Mouse (Mus musculus) hindbrain, embryonic 16.5 days (tissue): ENCODE measurements around the gene Vapa. TPM values are rescaled to one million over a fixed set of nuclear protein-coding genes. Genes with fewer than 3 reads are reported as not detected.
A peak's percentile ranks its signal among the peaks of the same experiment; 100 is the strongest.

Experiments used
- ATAC-seq: fragments of 200-750 bp; cut with Nextera tagmentation; 2 replicates; pipeline ENCODE4 v1.8.0; 2017; ENCODE audit warnings: moderate TSS enrichment, moderate library complexity
- H3K27ac ChIP-seq: fragments of 300-500 bp; sonication (generic); 2 replicates; pipeline ENCODE4 v1.5.1; 2014; ENCODE audit warnings: low read depth, mild to moderate bottlenecking, control low read depth, low read length, moderate library complexity
- H3K27me3 ChIP-seq: fragments of 300-500 bp; sonication (generic); replicated peaks from 2 replicates; pipeline ENCODE4 v1.6.1; 2014; ENCODE audit warnings: low read length; ENCODE audit not compliant: control insufficient read depth, insufficient read depth
- H3K36me3 ChIP-seq: fragments of 300-500 bp; sonication (generic); 2 replicates; pipeline ENCODE4 v1.6.1; 2014; ENCODE audit warnings: mild to moderate bottlenecking, low read length, moderate library complexity, mixed read lengths; ENCODE audit not compliant: control insufficient read depth, insufficient read depth
- H3K4me1 ChIP-seq: fragments of 300-500 bp; sonication (generic); 2 replicates; pipeline ENCODE4 v1.6.1; 2014; ENCODE audit warnings: low read depth, low read length; ENCODE audit not compliant: control insufficient read depth, insufficient read depth
- H3K4me2 ChIP-seq: fragments of 300-500 bp; sonication (generic); 2 replicates; pipeline ENCODE4 v1.6.1; 2014; ENCODE audit warnings: mild to moderate bottlenecking, low read length, control low read depth, moderate library complexity
- H3K4me3 ChIP-seq: fragments of 300-500 bp; sonication (generic); 2 replicates; pipeline ENCODE4 v1.5.1; 2014; ENCODE audit warnings: mild to moderate bottlenecking, low read length, control low read depth, moderate library complexity
- H3K9ac ChIP-seq: fragments of 300-500 bp; sonication (generic); 2 replicates; pipeline ENCODE4 v1.6.1; 2014; ENCODE audit warnings: low read depth, mild to moderate bottlenecking, control low read depth, low read length, moderate library complexity
- H3K9me3 ChIP-seq: fragments of 300-500 bp; sonication (generic); 2 replicates; pipeline ENCODE4 v1.6.1; 2014; ENCODE audit warnings: mild to moderate bottlenecking, low read length, moderate library complexity; ENCODE audit not compliant: control insufficient read depth
- WGBS: fragments of 180-500 bp; shearing (Covaris S2); extraction: QIAGEN DNeasy Blood & Tissue Kit; methylation state at CpG from one replicate; pipeline ENCODE4 v1.1.7; 2014; 5-methylcytosine and 5-hydroxymethylcytosine counted together
- polyA plus RNA-seq: library from polyadenylated mRNA; unstranded; fragments of >200 nt; fragmentation: Nextera tagmentation; extraction: Ambion mirVana; gene quantifications from 2 replicates; pipeline ENCODE4 v1.2.1, GENCODE M21; 2015

Gene Vapa
- polyA plus RNA-seq, 1 experiment from 2014 or later = 257 TPM

- Histone ChIP-seq H3K27me3 (no peaks in the 10 kb centered on the region), H3K4me2 (no peak overlapping the region), H3K4me1 (peaks cover under 1% of the 10 kb centered on the region), H3K36me3 (peaks cover 3% of the 10 kb centered on the region; the same call in 1 of the 2 replicates), H3K9ac (no peak overlapping the region), H3K9me3 (no peaks in the 10 kb centered on the region), H3K4me3 (no peak overlapping the region), H3K27ac (no peak overlapping the region)
- 80% methylated on average over 9 of the region's 9 CpGs for WGBS
- ATAC-seq = peak; percentile 46; the same call in 1 of the 2 replicates
These were observed 35.2 kb upstream of the Vapa start for GRCm38 (mm10) chr17:65648371-65649174.

- Histone ChIP-seq H3K4me1 (peaks cover 7% of the 10 kb centered on the region), H3K27me3 (no peaks in the 10 kb centered on the region), H3K9me3 (no peaks in the 10 kb centered on the region), H3K9ac (no peak overlapping the region), H3K36me3 (peaks cover 3% of the 10 kb centered on the region; the same call in 1 of the 2 replicates), H3K4me3 (no peak overlapping the region), H3K27ac (no peak overlapping the region), H3K4me2 (no peak overlapping the region)
- WGBS = 51% methylated on average over 5 of the region's 5 CpGs
- no peak for ATAC-seq
These were observed 34.6 kb upstream of the Vapa start for GRCm38 (mm10) chr17:65647961-65648360.

GRCm38 (mm10) chr17:65647226-65647625 lies 33.9 kb upstream of the Vapa start:
- H3K9ac ChIP-seq = no peak overlapping the region
- peaks cover 3% of the 10 kb centered on the region; the same call in 1 of the 2 replicates for H3K36me3 ChIP-seq
- ATAC-seq = no peak
- 78% methylated on average over 6 of the region's 6 CpGs for WGBS
- H3K27ac ChIP-seq = no peak overlapping the region
- no peaks in the 10 kb centered on the region for H3K9me3 ChIP-seq
- no peak overlapping the region for H3K4me2 ChIP-seq
- no peaks in the 10 kb centered on the region for H3K27me3 ChIP-seq
- H3K4me3 ChIP-seq = no peak overlapping the region
- peaks cover 13% of the 10 kb centered on the region for H3K4me1 ChIP-seq

GRCm38 (mm10) chr17:65643579-65643978 lies 30.2 kb upstream of the Vapa start:
- H3K9ac ChIP-seq = no peak overlapping the region
- H3K4me3 ChIP-seq = no peak overlapping the region
- 83% methylated on average over 5 of the region's 5 CpGs for WGBS
- peaks cover 13% of the 10 kb centered on the region for H3K4me1 ChIP-seq
- no peak overlapping the region for H3K4me2 ChIP-seq
- no peaks in the 10 kb centered on the region for H3K36me3 ChIP-seq
- no peaks in the 10 kb centered on the region for H3K27me3 ChIP-seq
- H3K9me3 ChIP-seq = no peaks in the 10 kb centered on the region
- H3K27ac ChIP-seq = peak overlapping the region; percentile 36; the same call in 1 of the 2 replicates
- ATAC-seq = no peak

- peak; percentile 63 for ATAC-seq
- whole genome bisulfite sequencing = 39% methylated on average over 10 of the region's 10 CpGs
- no peak overlapping the region for H3K9ac ChIP-seq
- no peaks in the 10 kb centered on the region for H3K9me3 ChIP-seq
- H3K4me1 ChIP-seq = peaks cover 13% of the 10 kb centered on the region
- H3K36me3 ChIP-seq = no peaks in the 10 kb centered on the region
- no peak overlapping the region for H3K4me3 ChIP-seq
- H3K4me2 ChIP-seq = no peak overlapping the region
- peak overlapping the region; percentile 36 for H3K27ac ChIP-seq
- H3K27me3 ChIP-seq = no peaks in the 10 kb centered on the region
These were observed 29.7 kb upstream of the Vapa start for GRCm38 (mm10) chr17:65643051-65643521.

- 22% methylated on average over 5 of the region's 5 CpGs for WGBS
- ATAC-seq = peak; percentile 66
- no peak overlapping the region for H3K4me2 ChIP-seq
These were observed 29.2 kb upstream of the Vapa start for GRCm38 (mm10) chr17:65642578-65642991.

GRCm38 (mm10) chr17:65641734-65642218 lies 28.4 kb upstream of the Vapa start, which contains the start of gene Txndc2:
TSS of gene Txndc2 (minus strand) at chr17:65642168.
- Histone ChIP-seq H3K27ac (peak within 1 kb of the TSS; percentile 6; the same call in 1 of the 2 replicates), H3K27me3 (no peaks in the 10 kb centered on the region), H3K9me3 (no peaks in the 10 kb centered on the region), H3K4me3 (no peak within 1 kb of the TSS), H3K36me3 (no peaks in the 10 kb centered on the region), H3K4me2 (no peak within 1 kb of the TSS), H3K9ac (0 out of 2 replicates have a peak within 1 kb of the TSS, but pooled peaks have one; percentile 2), H3K4me1 (peaks cover 13% of the 10 kb centered on the region)
- WGBS = 87% methylated on average over 11 of the region's 11 CpGs
- no peak for ATAC-seq

More at GRCm38 (mm10) chr17:65642578-65642991, 29.2 kb upstream of the Vapa start:
- Histone ChIP-seq H3K27ac (peak overlapping the region; percentile 6; the same call in 1 of the 2 replicates), H3K4me3 (no peak overlapping the region), H3K9ac (0 out of 2 replicates have a peak overlapping the region, but pooled peaks have one; percentile 2), H3K9me3 (no peaks in the 10 kb centered on the region), H3K4me1 (peaks cover 13% of the 10 kb centered on the region), H3K36me3 (no peaks in the 10 kb centered on the region), H3K27me3 (no peaks in the 10 kb centered on the region)

- ATAC-seq = no peak
- no peak overlapping the region for H3K27ac ChIP-seq
- WGBS = 95% methylated on average over 1 of the region's 1 CpGs
- peaks cover 13% of the 10 kb centered on the region for H3K4me1 ChIP-seq
- no peak overlapping the region for H3K9ac ChIP-seq
- no peaks in the 10 kb centered on the region for H3K27me3 ChIP-seq
- H3K36me3 ChIP-seq = no peaks in the 10 kb centered on the region
- no peak overlapping the region for H3K4me3 ChIP-seq
- H3K4me2 ChIP-seq = no peak overlapping the region
- no peaks in the 10 kb centered on the region for H3K9me3 ChIP-seq
These were observed 25.8 kb upstream of the Vapa start for GRCm38 (mm10) chr17:65639144-65639543.

GRCm38 (mm10) chr17:65635715-65636360 lies 22.5 kb upstream of the Vapa start:
- Histone ChIP-seq H3K4me3 (no peak overlapping the region), H3K27ac (no peak overlapping the region), H3K4me2 (no peak overlapping the region), H3K9me3 (no peaks in the 10 kb centered on the region), H3K36me3 (no peaks in the 10 kb centered on the region), H3K9ac (no peak overlapping the region), H3K27me3 (no peaks in the 10 kb centered on the region), H3K4me1 (no peaks in the 10 kb centered on the region)
- ATAC-seq = no peak
- WGBS = 87% methylated on average over 14 of the region's 14 CpGs
